Mouse (Mus musculus) testis, postnatal 14 days (tissue): ENCODE measurements around the gene Ppl.

ENCODE experiments used
- DNase-seq: peaks from one replicate; pipeline ENCODE4 v3.0.0; 2021; ENCODE audit warnings: low spot score

Ppl gene

DNA sequence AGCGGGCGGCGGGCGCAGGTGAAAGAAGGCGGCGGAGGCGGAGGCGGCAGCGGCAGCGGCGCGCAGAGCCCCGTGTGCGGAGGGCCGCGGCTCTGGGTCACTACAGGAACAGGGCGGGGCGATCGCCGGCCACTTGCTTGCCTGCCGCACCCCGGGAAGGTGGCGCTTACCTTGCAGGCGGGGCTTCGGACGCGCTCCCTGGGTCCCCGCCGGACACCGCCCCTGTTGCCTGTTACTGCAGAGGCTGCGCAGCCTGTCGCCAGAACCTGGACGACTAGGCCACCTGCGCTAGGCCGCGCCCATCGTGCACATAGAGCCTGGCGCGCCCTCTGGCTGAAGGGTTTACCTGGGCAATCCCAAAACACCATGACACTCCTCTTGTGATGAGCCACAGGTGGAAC, at the start of gene Ppl:
Ppl (minus strand) TSS at position 21 of the 401 bp plus-strand sequence.
- DNase-seq = peak; percentile 34

DNA sequence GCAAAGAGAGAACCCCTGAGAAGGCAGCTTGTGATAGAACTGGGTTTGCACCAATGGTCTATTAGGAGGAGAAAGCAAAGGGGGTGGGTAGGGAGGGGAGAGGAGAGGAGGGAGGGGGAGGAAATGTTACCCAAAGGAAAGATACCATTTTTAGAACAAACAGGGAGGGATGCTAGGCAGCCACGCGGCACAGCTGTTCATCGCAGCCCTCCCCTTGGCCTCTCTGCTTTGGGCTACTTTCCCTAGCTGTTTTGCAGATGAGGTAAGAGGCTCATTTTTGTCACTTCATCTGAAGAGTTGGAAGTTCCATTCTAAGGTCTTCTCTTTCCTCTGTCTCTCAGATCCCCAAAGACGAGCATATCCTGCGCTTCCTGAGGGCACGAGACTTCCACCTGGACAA, 40.4 kb upstream of the Ppl start:
- DNase-seq = no peak

GRCm38 (mm10) chr16:5168829-5169228, 36.6 kb upstream of the Ppl start:
- DNase-seq = no peak

GRCm38 (mm10) chr16:5168038-5168437, 35.8 kb upstream of the Ppl start:
- no peak for DNase-seq

- DNase-seq = no peak
These were observed 32.1 kb upstream of the Ppl start for GRCm38 (mm10) chr16:5164327-5164726.

DNA sequence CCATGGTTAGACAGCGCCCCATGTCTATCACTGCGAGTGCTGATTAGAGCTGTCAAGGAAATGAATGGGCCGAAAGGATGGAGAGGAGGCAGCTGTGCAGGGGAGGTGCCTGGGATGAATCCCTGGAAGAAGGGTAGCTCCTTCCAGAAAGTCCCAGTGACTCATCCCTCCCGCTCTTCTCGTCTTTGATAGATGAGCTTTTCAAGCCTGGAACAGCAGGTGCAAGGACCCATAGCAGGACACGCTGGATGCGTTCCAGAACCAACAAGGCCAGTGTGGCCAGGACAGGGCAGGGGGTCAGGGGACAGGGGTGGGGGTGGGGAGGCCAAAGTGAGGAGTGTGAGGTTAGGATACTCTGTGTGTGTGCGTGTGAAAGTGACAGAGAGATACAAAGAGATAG, 27.0 kb upstream of the Ppl start:
- no peak for DNase-seq

DNA sequence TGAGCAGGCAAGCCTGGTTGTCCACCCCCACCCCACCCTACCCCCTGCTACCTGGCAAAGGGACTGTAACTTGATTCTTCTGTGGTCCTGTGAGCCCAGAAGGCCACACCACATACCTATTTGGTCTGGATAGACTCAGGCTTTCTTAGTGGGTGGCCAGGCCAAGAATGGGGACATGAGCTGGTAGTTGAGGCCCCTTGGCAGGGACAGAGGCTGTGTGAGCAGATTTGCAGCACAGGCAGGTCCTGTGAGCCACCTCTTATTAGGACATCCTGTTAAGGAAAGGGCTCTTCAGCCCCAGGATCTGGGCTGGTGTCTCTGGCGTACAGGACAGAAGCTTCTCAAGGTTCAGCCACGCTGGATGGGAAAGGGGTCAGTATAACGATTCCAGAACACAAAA, 24.9 kb upstream of the Ppl start:
- no peak for DNase-seq

DNA sequence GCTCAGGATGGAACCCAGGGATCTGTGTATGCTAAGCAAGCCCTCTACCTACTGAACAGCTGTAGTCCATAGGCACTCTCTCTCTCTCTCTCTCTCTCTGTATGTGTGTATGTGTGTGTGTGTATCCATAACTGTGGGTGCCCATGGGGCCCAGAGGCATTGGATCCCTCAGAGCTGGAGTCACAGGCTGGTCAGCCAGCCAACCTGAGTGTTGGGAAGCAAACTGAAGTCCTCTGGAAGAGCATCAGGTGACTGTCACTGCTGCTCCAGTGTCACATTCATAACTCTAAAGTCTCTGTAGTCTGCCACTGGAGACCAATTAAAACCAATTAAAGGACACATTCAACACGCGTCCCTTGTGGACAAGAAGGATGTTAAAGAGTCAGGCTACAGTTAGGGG, 24.3 kb upstream of the Ppl start:
- no peak for DNase-seq

DNA sequence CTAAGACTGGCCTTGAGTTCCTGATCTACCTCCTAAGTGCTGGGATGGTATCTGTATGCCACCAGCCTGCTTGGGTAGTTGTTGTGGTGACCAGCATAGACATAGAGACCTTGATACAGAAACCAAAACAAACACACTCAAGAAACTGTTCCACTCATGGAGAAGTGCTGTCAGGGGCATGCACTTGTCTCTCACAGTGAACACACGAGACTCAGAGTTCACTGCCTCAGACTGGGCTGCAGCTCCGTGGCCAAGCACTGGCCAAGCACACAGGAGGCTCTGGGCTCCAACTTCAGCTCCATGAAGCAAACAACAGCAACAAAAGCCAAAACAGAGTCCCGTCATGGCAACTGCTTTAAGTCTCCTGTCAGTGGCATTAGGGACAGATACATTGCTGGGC, 22.8 kb upstream of the Ppl start:
- no peak for DNase-seq

- no peak for DNase-seq
These were observed 21.2 kb upstream of the Ppl start for GRCm38 (mm10) chr16:5153299-5154026.

DNA sequence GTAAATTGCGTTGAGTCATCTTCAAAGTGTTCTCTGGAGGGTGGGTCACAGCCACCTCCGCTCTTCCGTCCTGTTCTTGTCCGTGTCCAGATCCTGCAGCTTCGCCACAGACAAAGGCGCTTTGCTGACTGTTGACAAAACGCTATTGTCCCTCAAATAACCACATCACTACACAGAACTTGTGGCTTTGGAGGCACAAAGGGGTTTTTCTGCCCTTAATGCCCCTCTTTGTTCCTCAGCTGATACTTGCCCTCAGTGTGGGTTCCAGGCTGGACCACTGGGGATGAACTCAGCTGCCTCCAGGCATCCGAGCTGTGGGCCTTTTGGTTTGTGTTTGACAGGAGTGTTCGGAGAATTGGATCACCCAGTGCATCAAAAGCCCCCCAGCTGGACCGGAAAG, 18.3 kb upstream of the Ppl start:
- DNase-seq = no peak

DNA sequence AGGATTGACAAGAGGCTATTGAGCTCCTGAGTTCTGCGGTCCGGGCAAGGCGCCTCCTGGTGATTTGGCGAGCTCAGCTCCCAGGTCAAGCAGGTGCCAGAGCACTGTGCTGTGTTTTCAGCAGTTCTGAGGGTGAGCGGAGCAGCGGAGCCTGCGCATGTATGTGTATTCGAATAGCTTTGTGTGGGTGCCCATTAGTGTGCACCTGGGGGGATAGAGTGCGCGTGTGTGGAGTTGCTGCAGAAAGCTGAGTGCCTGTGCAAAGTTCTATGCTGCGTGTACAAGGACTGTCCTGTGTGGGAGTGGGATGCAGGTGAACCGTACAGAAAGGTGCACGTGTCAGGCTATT, 14.8 kb upstream of the Ppl start, which contains the start of gene Sec14l5:
Sec14l5 (plus strand) TSS at position 73 of the 349 bp plus-strand sequence.
- no peak for DNase-seq

- peak; percentile 67 for DNase-seq
These were observed 14.3 kb upstream of the Ppl start for GRCm38 (mm10) chr16:5146367-5147036.

- peak; percentile 31 for DNase-seq
These were observed 13.3 kb upstream of the Ppl start for GRCm38 (mm10) chr16:5145570-5145969.

DNA sequence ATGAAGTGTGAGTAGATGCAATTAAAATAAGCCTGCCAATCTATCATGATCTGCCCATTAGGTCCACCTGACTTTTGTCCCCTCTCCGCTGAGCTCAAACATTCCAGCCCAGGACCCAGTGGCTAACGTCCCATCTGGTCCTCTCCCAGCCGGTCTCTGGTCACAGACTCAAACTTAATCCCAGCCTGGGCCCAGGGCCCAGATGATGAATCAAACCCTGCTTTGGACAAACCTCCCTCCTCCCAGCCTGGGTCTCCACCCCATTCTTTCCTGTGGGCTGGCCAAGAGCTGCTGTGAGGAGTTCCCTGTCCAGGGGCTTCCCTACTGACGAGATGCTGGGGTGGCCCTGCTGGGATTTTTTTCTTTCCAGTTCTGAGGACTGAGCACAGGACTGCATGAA, 7.5 kb upstream of the Ppl start:
- DNase-seq = no peak

DNA sequence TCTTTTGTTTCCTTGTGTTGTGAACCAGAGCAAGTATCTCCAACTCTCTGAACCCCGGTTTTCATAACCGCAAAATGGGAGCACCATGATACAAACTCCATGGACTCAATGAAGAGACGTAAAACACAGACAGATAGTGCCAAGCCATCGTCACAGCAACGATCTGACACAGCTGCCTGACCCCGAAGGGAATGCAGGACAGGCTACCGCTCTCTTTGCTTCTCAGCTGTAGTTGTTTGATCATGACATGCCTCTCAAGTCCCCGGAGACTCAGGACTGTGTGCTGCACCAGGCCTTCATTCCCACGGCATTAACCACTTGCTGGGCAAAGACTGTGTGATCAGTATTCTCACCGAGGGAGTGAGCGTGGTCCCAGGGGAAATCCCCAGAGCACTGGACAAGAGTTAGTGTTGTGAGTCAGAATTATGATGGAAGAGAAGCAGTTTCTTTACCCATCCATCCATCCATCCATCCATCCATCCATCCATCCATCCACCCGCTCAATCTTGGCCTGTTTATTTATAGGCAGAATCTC, 4.9 kb upstream of the Ppl start:
- no peak for DNase-seq

DNA sequence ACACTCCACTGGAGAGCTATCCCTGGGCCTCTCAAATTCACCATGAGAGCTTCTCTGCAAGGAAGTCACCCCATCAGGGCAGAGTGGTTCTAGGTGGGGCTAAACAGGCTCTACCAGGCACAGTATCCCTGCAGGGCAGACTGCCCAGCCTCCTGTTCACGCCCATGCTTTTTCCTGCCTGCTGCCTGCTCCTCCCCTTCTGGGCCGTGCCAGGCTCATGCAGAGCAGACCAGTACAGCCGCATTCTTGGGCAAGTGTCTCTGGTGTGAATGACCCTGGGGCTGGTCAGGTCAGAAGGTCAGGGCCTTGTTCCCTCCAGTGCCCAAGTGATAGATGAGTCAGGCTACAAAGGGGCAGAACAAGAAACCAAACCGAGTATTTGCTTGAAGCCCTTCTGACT, 4.3 kb upstream of the Ppl start:
- DNase-seq = peak; percentile 48

- no peak for DNase-seq
These were observed 3.5 kb upstream of the Ppl start for GRCm38 (mm10) chr16:5135551-5136261.

- DNase-seq = peak; percentile 41
These were observed 2.6 kb upstream of the Ppl start for GRCm38 (mm10) chr16:5134623-5135330.

DNA sequence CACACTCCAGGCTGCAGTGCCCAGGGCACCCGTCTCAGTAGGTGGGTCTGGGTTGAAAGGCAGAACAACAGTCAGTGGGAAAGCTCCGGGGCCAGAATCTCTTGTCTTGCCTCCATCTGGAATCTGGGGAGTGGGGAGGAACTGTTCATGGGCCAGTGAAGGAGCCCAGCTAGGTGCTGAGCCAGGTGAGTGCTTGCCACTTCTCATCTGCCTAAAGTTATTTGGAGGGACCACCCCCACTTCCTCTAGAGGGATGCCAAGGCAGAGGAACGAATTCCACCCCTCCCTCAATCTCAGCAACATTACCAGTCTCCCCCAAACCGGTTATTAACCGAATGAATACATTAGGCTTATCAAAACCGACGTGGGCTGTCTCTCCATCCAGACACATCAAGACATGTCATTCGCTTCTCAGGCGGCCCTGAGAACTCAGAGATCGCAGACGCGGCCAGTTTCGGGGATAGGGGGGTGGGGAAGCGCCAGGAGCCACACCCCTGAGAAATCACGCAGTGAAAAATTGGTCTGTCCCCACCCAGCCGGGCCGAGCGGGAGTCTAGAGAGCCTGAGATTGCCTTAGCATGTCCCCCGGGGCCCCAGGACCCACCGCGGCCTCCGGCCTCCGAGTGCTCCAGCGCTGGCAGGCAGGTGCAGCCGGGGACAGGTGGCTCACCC, 834 bp downstream of the Ppl start:
- no peak for DNase-seq

- DNase-seq = peak; percentile 60
These were observed 1.5 kb downstream of the Ppl start for GRCm38 (mm10) chr16:5130766-5131165.

DNA sequence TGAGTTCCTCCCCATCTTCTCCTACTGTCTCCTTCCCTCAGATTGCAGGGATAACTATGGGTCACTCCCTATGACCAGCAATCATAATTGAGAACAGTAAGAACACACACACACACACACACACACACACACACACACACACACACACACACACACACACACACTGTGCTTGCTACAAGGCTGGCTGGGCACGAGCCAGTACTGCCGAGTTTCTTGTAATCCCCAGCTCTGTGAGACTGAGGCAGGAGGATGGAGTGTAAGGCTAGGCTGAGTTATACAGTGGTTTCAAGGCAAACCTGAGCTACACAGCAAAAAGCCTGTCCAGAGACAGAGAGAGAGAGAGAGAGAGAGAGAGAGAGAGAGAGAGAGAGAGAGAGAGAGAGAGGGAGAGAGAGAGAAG, 2.0 kb downstream of the Ppl start:
- DNase-seq = no peak
